Mouse (Mus musculus) G1E (cell line): Measurements from ENCODE around the gene Dbt.

ENCODE experiments used
- CTCF ChIP-seq: IDR thresholded peaks from 2 replicates; pipeline ENCODE4 v1.5.1; 2012; ENCODE audit warnings: low read depth, low read length, inconsistent platforms, mixed read lengths
- GATA1 ChIP-seq: IDR thresholded peaks from 2 replicates; pipeline ENCODE4 v1.6.1; 2012; ENCODE audit warnings: borderline replicate concordance, low read length, inconsistent platforms, mixed read lengths

DNA sequence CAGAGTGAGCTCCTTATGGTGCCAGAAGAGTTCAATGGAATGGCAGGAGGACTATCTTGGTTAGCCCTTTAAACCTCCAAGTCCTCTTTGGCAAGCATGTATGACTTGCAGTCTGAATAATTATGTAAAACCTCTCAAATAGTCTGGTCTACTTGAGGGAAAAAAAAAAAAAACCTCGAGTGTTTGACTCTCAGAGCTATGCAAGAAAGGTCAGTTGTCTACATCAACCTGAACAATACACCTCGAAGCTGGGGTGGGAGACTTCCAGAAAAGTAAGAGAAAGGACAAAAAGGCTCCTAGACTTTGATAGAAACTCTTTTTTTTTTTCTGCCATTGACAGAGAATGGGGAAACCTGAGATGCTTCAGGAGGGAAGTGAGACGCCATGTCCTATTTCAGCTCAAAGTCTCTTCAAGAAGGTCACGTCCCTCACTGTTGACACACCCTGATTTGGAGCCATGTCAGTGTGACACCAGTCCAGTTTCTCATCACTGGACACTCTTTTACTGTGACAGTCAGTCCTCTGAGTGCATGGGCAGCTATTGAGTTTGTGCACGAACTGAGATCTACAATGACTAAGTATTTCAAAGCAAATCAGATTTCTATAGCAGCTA, 36.1 kb upstream of the Dbt start:
- TF ChIP-seq CTCF, result no peak
- TF ChIP-seq GATA1, result no peak
